Mouse (Mus musculus): ENCODE results near the gene Fgfr2. TPM values are rescaled to one million over a fixed set of nuclear protein-coding genes. Genes with fewer than 3 reads are reported as not detected.

Gene Fgfr2
- total RNA-seq, 2 experiments from 2014 or later = 56.7 to 61.5 TPM

GRCm38 (mm10) chr7:132389473-132389872 lies 733.7 kb downstream of the Fgfr2 start:
- no peak for DNase-seq (ENCODE audit: low spot score in 2 of 2)

DNA sequence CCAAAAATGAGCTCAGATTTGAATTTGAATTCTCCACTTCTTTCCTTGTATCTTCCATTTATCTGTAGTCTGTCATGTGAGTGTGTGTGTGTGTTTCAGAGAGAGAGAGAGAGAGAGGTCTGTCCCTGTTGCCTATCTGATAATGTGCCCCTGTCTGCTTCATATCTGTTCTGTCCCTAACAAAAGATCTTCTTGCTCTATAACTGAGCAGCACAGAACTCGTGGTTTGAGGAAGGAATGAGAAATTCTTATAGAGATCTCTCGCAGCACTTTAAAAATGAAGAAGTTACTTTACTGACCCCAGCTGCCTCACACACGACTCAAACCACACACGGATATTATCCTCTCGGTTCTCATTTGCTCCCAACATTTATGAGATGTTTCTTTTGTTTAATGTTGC lies 735.6 kb downstream of the Fgfr2 start:
- no peak for DNase-seq (ENCODE audit: low spot score in 2 of 2)

DNA sequence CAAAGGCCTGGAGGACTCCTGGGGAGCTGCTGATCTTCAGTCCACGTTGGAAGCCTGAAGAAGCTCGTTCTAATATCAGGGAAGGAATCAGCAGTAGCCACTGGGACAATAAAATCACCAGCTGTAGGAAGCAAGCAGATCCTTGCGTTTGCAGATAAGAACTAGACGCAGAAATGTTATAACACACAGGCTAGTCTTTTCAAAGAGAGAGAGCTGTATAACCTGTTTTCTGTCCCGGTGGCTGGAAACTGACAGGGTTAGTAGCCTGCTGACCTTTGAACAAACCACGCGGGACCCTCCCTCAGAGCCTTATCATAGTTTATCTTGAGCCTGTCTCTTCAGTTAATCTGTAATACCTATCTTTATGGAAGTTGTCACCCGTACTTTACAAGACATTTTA lies 736.8 kb downstream of the Fgfr2 start:
- no peak for DNase-seq (ENCODE audit: low spot score in 2 of 2)

DNA sequence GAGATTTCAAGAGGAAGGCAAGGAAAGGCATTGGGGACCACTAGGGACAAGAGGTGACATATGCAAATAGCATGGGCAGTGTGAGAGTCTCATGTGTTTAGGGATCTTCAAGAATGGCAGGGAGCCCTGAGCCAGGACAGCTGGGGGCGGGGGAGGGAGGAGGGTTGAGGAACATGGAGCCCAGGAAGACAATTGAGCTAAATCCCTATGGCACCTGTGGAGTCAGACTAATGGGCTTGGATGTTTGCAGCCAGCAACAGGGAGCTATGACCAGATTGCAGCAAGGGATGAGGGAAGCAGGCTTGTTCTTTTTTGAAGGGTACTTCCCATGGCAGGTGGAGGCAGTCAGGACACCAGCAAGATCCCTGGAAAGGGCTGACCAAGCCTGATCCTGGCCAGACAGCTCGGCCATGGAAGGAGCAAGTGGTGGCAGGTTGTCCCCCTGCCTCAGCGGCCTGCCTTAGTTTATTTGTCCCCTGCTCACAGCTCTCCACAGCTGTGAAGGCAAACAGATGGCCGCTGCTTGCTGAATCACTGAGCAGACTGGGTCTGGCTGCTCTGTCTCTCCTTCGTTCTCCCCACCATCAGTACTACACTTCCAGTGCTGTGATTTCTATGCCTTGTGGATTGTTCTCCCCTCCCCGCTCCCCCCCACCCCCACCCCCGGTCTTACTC lies 737.6 kb downstream of the Fgfr2 start:
- DNase-seq (ENCODE audit: low spot score in 2 of 2) = peak in 1 of 2 experiments; percentile 51

DNA sequence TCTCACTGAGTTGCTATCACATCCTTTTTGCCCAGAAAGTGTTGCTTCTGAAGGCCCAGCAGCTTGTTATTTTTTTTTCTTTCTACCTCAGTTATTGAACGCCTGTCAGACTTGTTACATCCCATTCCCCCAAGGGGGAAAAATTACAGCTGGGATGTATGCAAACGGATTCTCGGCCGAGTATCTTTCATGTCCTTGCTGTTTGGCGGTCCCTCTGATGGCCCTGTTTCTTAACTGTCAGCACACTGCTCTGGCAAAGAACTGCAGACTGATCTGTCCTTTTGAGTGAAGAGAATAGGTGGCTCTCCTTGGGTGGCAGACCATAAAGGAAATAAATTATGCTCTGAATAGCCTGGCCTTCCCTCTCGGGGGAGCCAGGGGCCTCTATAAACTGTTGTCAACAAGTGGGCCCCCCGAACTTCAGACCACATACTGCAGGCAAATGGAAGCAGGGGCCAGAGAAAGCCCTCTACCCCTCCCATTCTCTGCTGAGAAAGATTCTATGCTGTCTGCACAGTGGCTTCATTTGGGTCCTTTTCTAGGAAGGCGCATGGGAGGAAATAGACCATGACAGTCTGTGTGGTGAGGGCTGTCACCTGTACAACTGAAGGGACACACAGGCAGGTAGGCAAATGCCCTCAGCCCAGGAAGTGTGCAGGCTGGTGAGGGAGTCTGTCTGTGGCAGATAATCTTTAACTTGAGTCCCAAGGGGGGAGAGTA lies 738.3 kb downstream of the Fgfr2 start:
- DNase-seq (ENCODE audit: low spot score in 2 of 2) = no peak

- no peak for DNase-seq (ENCODE audit: low spot score in 2 of 2)
These were observed 742.4 kb downstream of the Fgfr2 start for GRCm38 (mm10) chr7:132380634-132381336.

DNA sequence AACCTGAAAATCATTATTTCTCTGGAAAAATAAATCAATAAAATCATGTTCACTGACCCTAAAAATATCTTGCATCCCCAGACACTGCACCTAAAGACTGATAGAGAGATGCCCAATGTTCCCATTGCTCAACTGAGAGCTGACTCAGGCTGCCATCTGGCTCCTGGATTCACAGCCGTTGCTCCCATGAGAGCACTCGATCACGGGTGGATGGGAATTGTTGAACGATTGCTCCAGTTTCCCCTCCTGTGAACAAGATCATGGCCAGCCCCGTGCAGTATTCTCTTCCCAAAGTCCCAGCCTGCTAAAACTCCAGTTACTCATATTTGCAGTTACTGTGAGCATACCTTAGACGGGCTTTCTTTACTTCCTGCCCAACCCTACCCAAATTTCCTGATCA lies 745.2 kb downstream of the Fgfr2 start:
- peak; percentile 57 to 84 for DNase-seq (ENCODE audit: low spot score in 2 of 2)

DNA sequence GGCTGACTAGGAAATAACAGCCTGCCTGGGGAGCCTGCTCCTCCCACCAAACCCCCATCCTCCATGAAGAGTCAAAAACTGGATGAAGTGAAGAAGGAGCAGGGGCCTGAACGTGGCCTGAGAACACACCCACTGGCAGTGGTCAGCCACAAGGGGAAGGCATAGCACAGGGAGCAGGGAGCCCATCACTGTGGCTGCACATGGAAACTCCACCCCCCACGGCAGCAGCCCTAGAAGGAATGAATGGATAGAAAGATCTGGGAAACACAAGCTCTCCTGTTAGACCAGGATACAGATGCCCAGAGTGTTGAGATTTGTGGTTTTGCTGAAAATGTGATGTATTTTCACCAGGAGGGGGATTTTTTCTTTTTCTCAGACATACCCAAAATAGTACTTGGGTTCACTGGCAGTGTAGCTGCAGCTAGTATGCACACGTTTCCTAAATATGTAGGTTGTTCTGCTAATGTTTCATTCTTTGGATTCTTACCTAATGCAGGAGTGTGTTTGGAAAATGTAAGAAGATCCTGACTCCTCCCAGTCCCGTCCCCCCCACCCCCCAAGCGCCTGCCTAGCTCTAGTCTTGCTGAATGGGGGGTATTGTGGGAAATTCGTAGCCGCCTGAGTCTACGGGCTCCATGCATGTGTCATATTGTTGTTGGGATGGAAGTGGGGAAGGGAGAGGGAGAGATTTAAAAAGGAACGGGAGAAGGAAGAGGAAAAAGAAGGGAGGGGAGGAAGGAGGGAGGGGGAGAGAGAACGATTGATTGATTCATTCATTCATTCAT lies 749.4 kb downstream of the Fgfr2 start:
- DNase-seq (ENCODE audit: low spot score in 2 of 2) = no peak

DNA sequence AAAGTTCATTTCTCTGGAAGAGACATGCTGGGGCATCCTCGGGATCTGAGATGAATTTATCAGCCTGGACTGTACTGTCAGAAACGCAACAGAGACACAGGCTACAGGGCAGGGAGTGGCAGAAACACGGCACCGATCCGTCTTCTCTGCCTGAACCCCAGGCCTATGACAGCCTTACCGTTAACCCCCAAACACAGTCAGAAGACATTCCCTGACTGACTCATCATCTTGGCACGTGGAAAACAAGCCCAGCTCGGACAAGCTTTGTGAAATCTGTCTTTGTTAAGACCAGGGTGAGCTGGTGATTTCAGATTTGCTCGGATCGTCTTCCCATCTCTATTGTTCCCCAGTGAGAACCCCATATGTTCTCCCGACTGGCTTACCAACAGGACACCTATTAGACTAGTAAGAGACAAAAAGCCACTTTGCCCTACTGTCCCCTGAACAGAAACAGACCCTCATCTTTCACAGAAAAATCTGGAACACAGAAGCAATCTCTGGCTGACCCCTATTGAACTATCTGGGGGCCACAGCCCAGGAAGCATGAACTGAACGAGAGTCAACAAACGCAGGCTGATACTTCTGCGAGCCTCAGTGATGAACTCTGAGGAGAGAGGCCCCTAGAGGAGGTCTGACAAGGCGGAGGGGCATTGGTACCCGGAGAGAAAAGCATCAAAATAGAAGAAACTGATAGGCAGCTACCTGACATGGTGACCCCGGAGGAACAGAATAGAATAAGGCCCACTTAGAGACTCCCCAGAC lies 750.2 kb downstream of the Fgfr2 start:
- peak in 1 of 2 experiments; percentile 33 for DNase-seq (ENCODE audit: low spot score in 2 of 2)

DNA sequence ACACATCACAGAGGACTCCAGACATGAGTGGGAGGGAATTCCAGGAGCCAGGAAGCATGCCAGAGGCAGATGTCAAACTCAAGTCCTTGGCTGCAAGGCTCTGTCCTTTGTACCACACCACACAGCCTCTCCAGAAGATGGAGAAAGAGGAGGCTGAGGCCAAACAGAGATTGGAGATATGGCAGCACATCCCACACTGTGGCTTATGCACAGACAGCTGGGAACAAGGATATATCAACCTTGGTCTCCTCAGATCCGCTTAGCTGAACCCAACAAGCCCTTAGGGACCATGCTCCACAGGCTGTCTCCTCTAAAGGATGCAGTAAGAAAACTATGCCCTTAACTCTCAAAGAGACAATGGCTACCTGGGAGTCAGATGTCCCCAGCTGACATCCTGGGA lies 751.3 kb downstream of the Fgfr2 start:
- DNase-seq (ENCODE audit: low spot score in 2 of 2) = no peak

DNA sequence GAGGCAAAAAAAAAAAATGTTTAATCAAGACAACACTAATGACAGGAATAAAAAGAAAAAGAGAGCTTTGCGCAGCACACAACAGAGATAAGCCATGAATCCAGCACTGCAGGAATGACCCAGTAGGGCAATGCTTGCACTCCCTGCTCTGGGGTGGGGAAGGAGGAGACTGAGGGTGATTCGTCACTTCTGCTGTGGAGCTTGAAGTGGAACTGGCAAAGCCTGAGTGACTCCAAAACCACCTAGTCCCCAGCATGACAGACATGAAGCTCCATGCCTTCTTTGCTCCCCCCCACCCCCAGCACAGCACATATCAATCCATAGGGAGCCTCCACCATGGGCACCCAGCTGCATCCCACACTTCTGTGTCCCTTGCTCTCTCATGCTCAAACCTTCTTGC lies 753.4 kb downstream of the Fgfr2 start:
- no peak for DNase-seq (ENCODE audit: low spot score in 2 of 2)

GRCm38 (mm10) chr7:132368859-132369258 lies 754.3 kb downstream of the Fgfr2 start:
- no peak for DNase-seq (ENCODE audit: low spot score in 2 of 2)

- DNase-seq (ENCODE audit: low spot score in 2 of 2) = no peak
These were observed 755.8 kb downstream of the Fgfr2 start for GRCm38 (mm10) chr7:132367344-132367743.

- DNase-seq (ENCODE audit: low spot score in 2 of 2) = peak in 1 of 2 experiments; percentile 30
These were observed 757.3 kb downstream of the Fgfr2 start for GRCm38 (mm10) chr7:132365703-132366384.

- DNase-seq (ENCODE audit: low spot score in 2 of 2) = no peak
These were observed 758.0 kb downstream of the Fgfr2 start for GRCm38 (mm10) chr7:132365111-132365510.

DNA sequence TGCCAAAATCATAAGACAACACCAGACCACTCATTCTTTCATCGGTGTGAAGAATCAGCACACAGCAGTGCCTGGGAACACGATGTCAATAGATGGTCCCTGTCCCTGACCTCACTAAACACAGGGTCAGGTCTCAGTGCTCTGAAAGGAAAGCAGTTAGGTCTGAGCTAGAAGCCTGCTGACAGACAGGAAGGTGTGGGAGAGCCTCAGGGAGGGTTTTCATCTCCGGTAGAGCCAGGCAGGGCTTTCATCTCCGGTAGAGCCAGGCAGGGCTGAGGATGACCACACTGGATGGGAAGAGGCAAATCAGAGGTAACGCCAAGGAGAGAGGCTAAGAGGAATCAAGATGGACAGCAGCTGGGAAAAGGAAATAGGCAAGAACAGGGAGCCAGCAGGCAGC lies 758.6 kb downstream of the Fgfr2 start:
- no peak for DNase-seq (ENCODE audit: low spot score in 2 of 2)

DNA sequence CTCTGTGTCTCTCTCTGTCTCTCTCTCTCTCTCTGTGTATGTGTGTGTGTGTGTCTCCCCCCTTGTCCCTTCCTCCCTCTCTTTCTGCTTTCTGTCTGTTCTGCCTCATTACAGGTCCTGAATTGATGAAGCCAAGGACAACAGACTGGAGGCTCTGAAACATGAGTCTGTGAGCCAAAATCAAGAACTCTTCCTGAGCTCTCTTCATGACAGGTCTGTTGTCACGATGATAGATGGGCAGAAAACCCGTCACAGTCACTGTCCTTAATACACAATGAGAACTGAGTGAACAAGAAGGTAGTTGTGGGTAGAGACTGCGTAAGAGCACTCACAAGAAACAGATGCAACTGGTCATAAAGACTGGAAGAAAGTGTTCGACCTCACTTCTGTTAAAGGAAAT lies 762.8 kb downstream of the Fgfr2 start:
- no peak for DNase-seq (ENCODE audit: low spot score in 2 of 2)

GRCm38 (mm10) chr7:132358709-132359108 lies 764.4 kb downstream of the Fgfr2 start:
- DNase-seq (ENCODE audit: low spot score in 2 of 2) = no peak

- DNase-seq (ENCODE audit: low spot score in 2 of 2) = no peak
These were observed 764.9 kb downstream of the Fgfr2 start for GRCm38 (mm10) chr7:132358250-132358649.

DNA sequence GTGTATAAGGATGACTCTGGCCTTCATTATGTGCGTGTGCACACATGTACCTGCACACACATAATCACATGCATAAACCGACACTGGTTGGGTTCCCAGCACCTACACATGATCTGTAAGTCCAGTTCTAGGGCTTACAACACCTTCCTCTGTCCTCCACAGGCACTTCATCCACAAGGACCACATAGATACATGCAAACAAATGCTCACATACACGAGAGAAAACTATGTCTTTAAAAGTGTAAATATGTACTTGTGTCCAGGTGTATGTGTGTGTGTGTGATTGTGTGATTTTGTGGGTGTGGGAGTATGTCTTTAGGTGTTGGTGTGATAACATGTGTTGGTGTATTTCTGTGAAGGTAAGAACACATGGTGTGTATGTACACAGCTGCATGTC lies 765.3 kb downstream of the Fgfr2 start:
- no peak for DNase-seq (ENCODE audit: low spot score in 2 of 2)

All from layer of hippocampus, adult 18-20 months (tissue).